In genomic region chr5:140546332-140546731, GRCm38 (mm10) we compare ENCODE assay signal across 22 mouse cellular contexts. TPM values are rescaled to one million over a fixed set of nuclear protein-coding genes. Genes with fewer than 3 reads are reported as not detected.
DNase-seq lines count a peak whose midpoint lies in the region; ATAC-seq and TF ChIP-seq lines count a peak whose summit lies in the region.
"Had no signal": no experiment of that assay in that cellular context is flagged by ENCODE, and none has a peak within 500 bp of the region (broad histone marks: within the 10 kb centered on the region; RNA-seq: fewer than 3 reads in every experiment).

No protein-coding gene starts in this region.

- H3K4me3 ChIP-seq in hindbrain, postnatal 0 days (ENCODE audit: low read length): no peak overlapping the region
- H3K4me3 ChIP-seq in hindbrain, embryonic 16.5 days (ENCODE audit: low read length): no peak overlapping the region
- H3K4me3 ChIP-seq in lung, adult 2 months (replicated peaks; ENCODE audit: extremely low read depth, low read depth, low read length): no peak overlapping the region
- no peak overlapping the region for H3K4me3 ChIP-seq in ES-Bruce4 (ENCODE audit: low read depth, low read length)
- H3K4me3 ChIP-seq: heart, embryonic 12.5 days; hindbrain, embryonic 15.5 days; liver, embryonic 15.5 days; midbrain, embryonic 15.5 days had no signal

- no peaks in the 10 kb centered on the region for H3K4me1 ChIP-seq in hindbrain, postnatal 0 days (ENCODE audit: insufficient read depth, low read length)
- peaks cover 8% of the 10 kb centered on the region for H3K4me1 ChIP-seq in hindbrain, embryonic 16.5 days (ENCODE audit: control insufficient read depth, insufficient read depth, low read depth, low read length)
- 0 out of 2 replicates have a peak, but pooled peaks cover 2% of the 10 kb centered on the region for H3K4me1 ChIP-seq in lung, adult 2 months (ENCODE audit: control insufficient read depth, insufficient read depth, low read length)
- H3K4me1 ChIP-seq in ES-Bruce4 (ENCODE audit: control insufficient read depth, insufficient read depth, low read length): no peaks in the 10 kb centered on the region
- H3K4me1 ChIP-seq: liver, embryonic 15.5 days had no signal

- no peak for TF ChIP-seq EP300 in ES-Bruce4 (IDR thresholded peaks at IDR 0.05; ENCODE audit: insufficient read depth, low read depth, low read length)

- H3K9me3 ChIP-seq in hindbrain, postnatal 0 days (ENCODE audit: low read length): no peaks in the 10 kb centered on the region
- no peaks in the 10 kb centered on the region for H3K9me3 ChIP-seq in hindbrain, embryonic 16.5 days (ENCODE audit: control insufficient read depth, low read length)
- H3K9me3 ChIP-seq in ES-Bruce4 (replicated peaks; ENCODE audit: control insufficient read depth, insufficient read depth, low read length, poor library complexity, severe bottlenecking): no peaks in the 10 kb centered on the region
- H3K9me3 ChIP-seq: heart, embryonic 12.5 days; hindbrain, embryonic 15.5 days; liver, embryonic 15.5 days; midbrain, embryonic 15.5 days had no signal

- H3K27ac ChIP-seq in hindbrain, postnatal 0 days: no peak overlapping the region
- H3K27ac ChIP-seq in hindbrain, embryonic 16.5 days (ENCODE audit: low read depth, low read length): no peak overlapping the region
- no peak overlapping the region for H3K27ac ChIP-seq in ES-Bruce4 (ENCODE audit: insufficient read depth, low read length)
- H3K27ac ChIP-seq: hindbrain, embryonic 15.5 days; liver, embryonic 15.5 days; midbrain, embryonic 15.5 days had no signal

- TF ChIP-seq CTCF in hindbrain, postnatal 0 days (IDR thresholded peaks at IDR 0.05; ENCODE audit: low read depth): peak; percentile 25; the same call in 1 of the 2 replicates
- TF ChIP-seq CTCF in lung, adult 2 months (IDR thresholded peaks at IDR 0.05; ENCODE audit: insufficient read depth, low read length): peak; percentile 25; the same call in 1 of the 2 replicates
- peak; percentile 53 for TF ChIP-seq CTCF in ES-Bruce4 (IDR thresholded peaks at IDR 0.05; ENCODE audit: low read depth, low read length)

- whole genome bisulfite sequencing in hindbrain, postnatal 0 days: 87% methylated on average over 19 of the region's 19 CpGs
- 93% methylated on average over 19 of the region's 19 CpGs for WGBS in hindbrain, embryonic 16.5 days
- WGBS in lung, adult 2 months: 81% methylated on average over 19 of the region's 19 CpGs

- no peak for ATAC-seq in hindbrain, postnatal 0 days
- no peak for ATAC-seq in hindbrain, embryonic 16.5 days
- ATAC-seq: midbrain, embryonic 15.5 days had no signal

- H3K27me3 ChIP-seq in hindbrain, postnatal 0 days (ENCODE audit: insufficient read depth, low read length): no peaks in the 10 kb centered on the region
- no peaks in the 10 kb centered on the region for H3K27me3 ChIP-seq in hindbrain, embryonic 16.5 days (replicated peaks; ENCODE audit: control insufficient read depth, insufficient read depth, low read length)
- no peaks in the 10 kb centered on the region for H3K27me3 ChIP-seq in ES-Bruce4 (ENCODE audit: control insufficient read depth, insufficient read depth, low read length, poor library complexity, severe bottlenecking)
- H3K27me3 ChIP-seq: hindbrain, embryonic 15.5 days; midbrain, embryonic 15.5 days had no signal

- no peak overlapping the region for H3K4me2 ChIP-seq in hindbrain, postnatal 0 days (ENCODE audit: low read depth, low read length)
- H3K4me2 ChIP-seq in hindbrain, embryonic 16.5 days (ENCODE audit: low read length): no peak overlapping the region
- H3K4me2 ChIP-seq: heart, embryonic 12.5 days; hindbrain, embryonic 15.5 days; liver, embryonic 15.5 days; midbrain, embryonic 15.5 days had no signal

- DNase-seq in hindbrain, postnatal 0 days (ENCODE audit: low spot score): no peak
- DNase-seq in lung, adult 2 months: no peak
- DNase-seq in lung, postnatal 36 days: no peak
- DNase-seq in ZHBTc4 (ENCODE audit: low read depth, low spot score): peak; percentile 73
- DNase-seq in cerebellum, adult 8-10 months: no peak
- DNase-seq in yolk sac, embryonic 10.5 days (ENCODE audit: low spot score): no peak
- DNase-seq: adrenal gland, postnatal 36 days; B cell, adult 2 months; cerebellum, postnatal 14 days; heart, postnatal 36 days; kidney, adult 8-10 months; layer of hippocampus, postnatal 36 days had no signal

- TF ChIP-seq POLR2A in lung, adult 2 months (IDR thresholded peaks at IDR 0.05; ENCODE audit: borderline replicate concordance, extremely low read depth, low read depth, low read length): no peak
- no peak for TF ChIP-seq POLR2A in ES-Bruce4 (IDR thresholded peaks at IDR 0.05; ENCODE audit: insufficient read depth, low read length)

- H3K9ac ChIP-seq in hindbrain, postnatal 0 days (replicated peaks; ENCODE audit: low read length): no peak overlapping the region
- H3K9ac ChIP-seq in hindbrain, embryonic 16.5 days (ENCODE audit: low read depth, low read length): no peak overlapping the region
- no peak overlapping the region for H3K9ac ChIP-seq in ES-Bruce4 (ENCODE audit: low read depth, poor library complexity, severe bottlenecking)
- H3K9ac ChIP-seq: heart, embryonic 12.5 days; hindbrain, embryonic 15.5 days; liver, embryonic 15.5 days; midbrain, embryonic 15.5 days had no signal

- H3K36me3 ChIP-seq in hindbrain, postnatal 0 days (ENCODE audit: insufficient read depth, low read length): no peaks in the 10 kb centered on the region
- no peaks in the 10 kb centered on the region for H3K36me3 ChIP-seq in hindbrain, embryonic 16.5 days (ENCODE audit: control insufficient read depth, insufficient read depth, low read length)
- H3K36me3 ChIP-seq in ES-Bruce4 (ENCODE audit: control insufficient read depth, insufficient read depth, low read length, poor library complexity, severe bottlenecking): no peaks in the 10 kb centered on the region
- H3K36me3 ChIP-seq: heart, embryonic 12.5 days; hindbrain, embryonic 15.5 days; liver, embryonic 15.5 days; midbrain, embryonic 15.5 days had no signal

RNA-seq across cellular contexts. Expression of gene Grifin, which starts 18.5 kb away (rescaled TPM):
- not detected in 2 replicates for total RNA-seq in hindbrain, postnatal 0 days (2014; rRNA removed)
- 0.25 and 0.32 TPM in 2 replicates for polyA plus RNA-seq in hindbrain, postnatal 0 days (2015; fragmentation: Nextera tagmentation; extraction: Ambion mirVana)
- polyA plus RNA-seq in hindbrain, embryonic 16.5 days (2015; fragmentation: Nextera tagmentation; extraction: Ambion mirVana): 0.36 TPM in 1 of 2 replicates, not detected in the other
- not detected in 2 replicates for polyA plus RNA-seq in lung, adult 2 months (2012; rRNA removed)
- not detected in 2 replicates for polyA plus RNA-seq in ES-Bruce4 (2011; ENCODE audit: insufficient read depth, insufficient read length, low read depth, missing spikeins)
- total RNA-seq: adrenal gland, postnatal 36 days; heart, postnatal 36 days had no signal
- polyA plus RNA-seq: forebrain, embryonic 11.5 days; gonadal fat pad, adult 2 months; hindbrain, embryonic 15.5 days; large intestine, adult 2 months; limb, embryonic 11.5 days; midbrain, embryonic 15.5 days had no signal

RNA-seq across cellular contexts. Expression of gene Chst12, which starts 41.0 kb away (rescaled TPM):
- total RNA-seq in hindbrain, postnatal 0 days (2014; rRNA removed): 9.8 and 22.7 TPM in 2 replicates
- 19.1 and 22.0 TPM in 2 replicates for polyA plus RNA-seq in hindbrain, postnatal 0 days (2015; fragmentation: Nextera tagmentation; extraction: Ambion mirVana)
- polyA plus RNA-seq in hindbrain, embryonic 16.5 days (2015; fragmentation: Nextera tagmentation; extraction: Ambion mirVana): 27.6 and 30.3 TPM in 2 replicates
- polyA plus RNA-seq in lung, adult 2 months (2012; rRNA removed): 49.6 and 60.5 TPM in 2 replicates
- polyA plus RNA-seq in ES-Bruce4 (2011; ENCODE audit: insufficient read depth, insufficient read length, low read depth, missing spikeins): 14.6 and 18.5 TPM in 2 replicates
